Mouse (Mus musculus) myocyte (in vitro differentiated cells): ENCODE data around the gene Etnk2. TPM values are rescaled to one million over a fixed set of nuclear protein-coding genes. Genes with fewer than 3 reads are reported as not detected.

Experiments
- H3K27me3 ChIP-seq: one replicate; pipeline ENCODE4 v1.6.1; 2011; ENCODE audit not compliant: control insufficient read depth, insufficient read depth, insufficient read length
- H3K36me3 ChIP-seq: one replicate; pipeline ENCODE4 v1.6.1; 2011; ENCODE audit not compliant: control insufficient read depth, insufficient read depth
- H3K4me2 ChIP-seq: one replicate; pipeline ENCODE4 v1.6.1; 2011; ENCODE audit warnings: low read depth, control low read depth
- H3K4me3 ChIP-seq: one replicate; pipeline ENCODE4 v1.5.1; 2011; ENCODE audit warnings: mild to moderate bottlenecking, control low read depth, moderate library complexity
- H3K79me2 ChIP-seq: one replicate; pipeline ENCODE4 v1.6.1; 2011; ENCODE audit not compliant: control insufficient read depth, insufficient read depth
- H3ac ChIP-seq: one replicate; pipeline ENCODE4 v1.6.1; 2011; ENCODE audit not compliant: control insufficient read depth, insufficient read length
- CEBPB ChIP-seq: IDR thresholded peaks from 2 replicates; pipeline ENCODE4 v1.6.1; 2011; ENCODE audit warnings: mild to moderate bottlenecking, moderate library complexity; ENCODE audit not compliant: poor library complexity, insufficient read depth, severe bottlenecking
- E2F4 ChIP-seq: IDR thresholded peaks from one replicate; pipeline ENCODE4 v1.6.1; 2011; ENCODE audit warnings: mild to moderate bottlenecking, control low read depth, moderate library complexity; ENCODE audit not compliant: insufficient read depth
- MAX ChIP-seq: IDR thresholded peaks from one replicate; pipeline ENCODE4 v1.6.1; 2011; ENCODE audit warnings: low read depth, mild to moderate bottlenecking, control low read depth
- MYOD1 ChIP-seq, 3 experiments: IDR thresholded peaks; one replicate each; pipeline ENCODE4 v1.6.1; 2011; ENCODE audit warnings: control low read depth in 2 of 3, low read depth in 2 of 3, mild to moderate bottlenecking in 2 of 3, moderate library complexity in 1 of 3; ENCODE audit not compliant: insufficient read length in 2 of 3, control insufficient read depth in 1 of 3
- MYOG ChIP-seq, 3 experiments: IDR thresholded peaks; one replicate each; pipeline ENCODE4 v1.6.1; 2011; ENCODE audit warnings: control low read depth in 2 of 3, low read depth in 2 of 3, mild to moderate bottlenecking in 2 of 3; ENCODE audit not compliant: insufficient read length in 2 of 3, control insufficient read depth in 1 of 3, insufficient read depth in 1 of 3
- POLR2A ChIP-seq: IDR thresholded peaks from one replicate; pipeline ENCODE4 v1.6.1; 2011; ENCODE audit warnings: low read depth, mild to moderate bottlenecking, control low read depth, moderate library complexity; ENCODE audit not compliant: insufficient read length
- POLR2AphosphoS2 ChIP-seq: IDR thresholded peaks from one replicate; pipeline ENCODE4 v1.6.1; 2011; ENCODE audit warnings: low read depth, control low read depth; ENCODE audit not compliant: insufficient read length
- REST ChIP-seq: IDR thresholded peaks from one replicate; pipeline ENCODE4 v1.6.1; 2011; ENCODE audit warnings: mild to moderate bottlenecking, control low read depth, moderate library complexity; ENCODE audit not compliant: insufficient read depth, insufficient read length
- SRF ChIP-seq: IDR thresholded peaks from one replicate; pipeline ENCODE4 v1.6.1; 2011; ENCODE audit warnings: low read depth; ENCODE audit not compliant: control insufficient read depth, insufficient read length
- TCF12 ChIP-seq: IDR thresholded peaks from one replicate; pipeline ENCODE4 v1.6.1; 2011; ENCODE audit warnings: mild to moderate bottlenecking, control low read depth; ENCODE audit not compliant: poor library complexity, insufficient read depth, severe bottlenecking
- TCF3 ChIP-seq: IDR thresholded peaks from one replicate; pipeline ENCODE4 v1.6.1; 2011; ENCODE audit warnings: low read depth, control low read depth; ENCODE audit not compliant: insufficient read length
- USF1 ChIP-seq: IDR thresholded peaks from one replicate; pipeline ENCODE4 v1.6.1; 2011; ENCODE audit warnings: low read depth, mild to moderate bottlenecking, control low read depth, moderate library complexity
- polyA plus RNA-seq: library from polyadenylated mRNA; unstranded; fragments of >200 nt; fragmentation: generic; extraction: Trizol; gene quantifications from one replicate; pipeline ENCODE4 v1.2.1, GENCODE M21; 2012; ENCODE audit warnings: missing spikeins

Gene Etnk2
- polyA plus RNA-seq, 1 experiment: 0.73 TPM

DNA sequence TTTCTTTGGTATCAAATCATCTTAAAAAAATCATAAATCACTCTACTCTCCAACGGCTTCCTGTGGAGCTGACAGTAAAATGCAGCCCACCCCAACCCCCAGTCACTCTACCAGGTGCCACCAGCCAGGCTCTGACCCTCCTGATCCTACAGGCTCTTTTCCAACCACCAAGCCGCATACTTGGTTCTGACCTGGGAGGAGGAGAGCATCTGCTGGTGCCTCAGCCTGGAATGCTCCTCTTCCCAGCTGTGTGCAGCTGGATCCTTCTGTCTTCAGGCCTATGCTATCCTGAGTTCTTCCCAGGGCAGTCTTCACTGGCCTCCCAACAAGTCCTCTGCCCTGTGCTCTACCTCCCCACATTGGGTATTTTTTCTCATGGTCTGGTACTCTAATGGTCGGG lies 57.1 kb downstream of the Etnk2 start:
- H3ac ChIP-seq: no peak overlapping the region
- TF ChIP-seq MAX: no peak
- TF ChIP-seq TCF3: no peak
- TF ChIP-seq USF1: no peak
- no peak for TF ChIP-seq MYOG (IDR thresholded peaks at IDR 0.05; ENCODE audit: control insufficient read depth in 1 of 3, insufficient read depth in 1 of 3, insufficient read length in 2 of 3, low read depth in 2 of 3)
- no peak for TF ChIP-seq REST
- no peak for TF ChIP-seq E2F4
- TF ChIP-seq POLR2A: no peak
- no peak for TF ChIP-seq POLR2AphosphoS2
- no peak for TF ChIP-seq CEBPB
- no peak for TF ChIP-seq TCF12
- TF ChIP-seq SRF: no peak
- no peak for TF ChIP-seq MYOD1 (IDR thresholded peaks at IDR 0.05; ENCODE audit: control insufficient read depth in 1 of 3, insufficient read length in 2 of 3, low read depth in 2 of 3)
- H3K4me3 ChIP-seq: no peak overlapping the region

DNA sequence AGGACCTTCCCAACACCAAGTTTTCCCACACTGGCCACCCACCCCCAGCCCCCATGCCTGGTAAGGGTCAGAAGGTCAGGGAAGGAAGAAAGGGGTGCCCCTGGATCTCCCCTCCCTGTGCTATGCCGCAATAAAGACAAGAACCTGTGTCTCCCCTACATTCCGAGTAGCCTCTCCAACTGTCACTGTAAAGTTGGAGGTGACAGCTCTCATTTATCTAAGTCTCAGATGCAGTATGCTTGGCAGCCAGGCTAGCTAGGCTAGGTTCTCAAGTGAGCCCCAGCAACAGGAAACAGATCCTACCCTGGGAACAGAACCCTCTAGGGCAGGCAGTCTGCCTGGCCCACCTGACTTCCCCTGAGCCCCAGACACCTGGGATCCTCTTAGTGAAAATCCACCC lies 57.7 kb downstream of the Etnk2 start:
- Histone ChIP-seq H3K4me2 (no peak overlapping the region), H3K27me3 (peaks cover 85% of the 10 kb centered on the region), H3ac (no peak overlapping the region), H3K4me3 (no peak overlapping the region), H3K79me2 (no peaks in the 10 kb centered on the region), H3K36me3 (no peaks in the 10 kb centered on the region)
- no peak for TF ChIP-seq REST

More for the DNA sequence above, 57.1 kb downstream of the Etnk2 start:
- Histone ChIP-seq H3K4me2 (no peak overlapping the region), H3K79me2 (no peaks in the 10 kb centered on the region), H3K36me3 (no peaks in the 10 kb centered on the region), H3K27me3 (peaks cover 85% of the 10 kb centered on the region)

DNA sequence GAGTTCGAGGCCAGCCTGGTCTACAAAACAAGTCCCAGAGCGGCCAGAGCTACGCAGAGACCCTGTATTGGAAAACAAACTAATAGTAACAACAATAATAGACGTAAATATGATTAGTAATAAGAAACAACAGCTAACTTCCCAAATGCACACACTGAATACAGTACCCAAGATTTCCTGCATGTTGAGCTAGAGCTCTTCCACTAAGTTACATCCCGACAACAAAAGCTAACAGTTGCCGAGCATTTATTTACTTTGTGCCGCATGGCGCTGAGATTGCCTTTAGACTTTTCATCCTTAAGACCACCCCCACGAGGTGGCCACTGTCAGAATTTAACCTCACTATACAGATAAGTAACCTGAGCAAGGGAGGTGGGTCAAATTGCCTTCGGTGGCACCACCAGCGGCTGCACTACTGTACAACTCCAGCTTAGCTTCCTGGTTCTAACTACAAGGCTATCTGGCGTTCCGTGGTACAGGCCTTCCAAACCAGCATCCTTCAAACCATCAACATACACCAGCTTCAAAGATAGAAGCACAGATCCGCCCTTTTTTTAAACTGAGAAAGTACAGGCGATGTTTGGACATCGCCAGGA lies 58.7 kb downstream of the Etnk2 start:
- no peak for TF ChIP-seq TCF3
- TF ChIP-seq TCF12: no peak
- TF ChIP-seq USF1: no peak
- no peak for TF ChIP-seq REST
- no peak for TF ChIP-seq MAX
- TF ChIP-seq POLR2AphosphoS2: no peak
- no peak overlapping the region for H3K4me3 ChIP-seq
- H3ac ChIP-seq: no peak overlapping the region
- no peaks in the 10 kb centered on the region for H3K79me2 ChIP-seq
- H3K36me3 ChIP-seq: no peaks in the 10 kb centered on the region
- H3K4me2 ChIP-seq: no peak overlapping the region
- H3K27me3 ChIP-seq: peaks cover 79% of the 10 kb centered on the region

DNA sequence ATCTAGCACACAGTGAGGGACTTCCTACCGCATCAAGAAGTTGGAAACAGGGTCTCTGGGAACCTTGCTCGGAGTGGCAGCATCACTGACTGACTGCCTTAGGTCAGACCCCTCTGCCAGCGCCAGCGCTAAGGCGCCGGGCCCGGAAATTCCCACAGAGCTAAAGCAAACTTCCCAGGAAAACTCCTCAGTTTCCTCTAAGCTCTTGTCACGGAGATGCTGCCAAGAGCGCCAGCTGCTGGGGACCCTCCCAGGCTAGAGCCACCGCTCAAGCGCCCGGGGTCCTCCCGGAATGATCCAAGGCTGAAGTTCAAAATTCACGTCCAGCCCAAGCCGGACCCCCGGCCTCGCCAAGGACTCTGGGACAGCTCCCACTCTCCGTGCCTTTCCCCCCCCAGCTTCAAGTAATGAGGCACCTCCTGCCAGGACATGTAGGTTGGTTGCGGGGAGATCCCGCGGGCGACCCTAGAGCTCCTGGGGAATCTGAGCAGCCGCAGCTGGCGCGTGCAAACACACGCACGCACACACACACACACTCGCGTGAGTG lies 59.3 kb downstream of the Etnk2 start:
- H3K27me3 ChIP-seq: peaks cover 74% of the 10 kb centered on the region

DNA sequence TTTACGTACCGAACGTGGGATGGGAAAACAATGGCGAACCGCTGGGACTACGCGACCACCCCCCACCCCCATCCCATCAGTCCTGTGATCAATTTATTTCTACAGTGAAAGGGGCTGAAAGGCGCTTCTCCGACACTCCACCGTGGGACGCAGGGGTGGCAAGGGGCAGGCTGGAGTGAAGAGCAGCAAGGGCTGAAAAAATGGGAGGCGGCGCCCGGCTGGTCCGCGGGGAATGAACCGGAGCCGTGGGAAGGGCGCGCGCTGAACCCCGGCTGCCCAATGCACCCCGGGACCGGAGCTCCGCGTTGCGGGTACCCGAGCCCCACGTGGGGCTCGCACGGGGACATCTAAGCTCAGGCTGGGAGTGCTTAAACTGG lies 59.8 kb downstream of the Etnk2 start:
- no peak overlapping the region for H3K4me3 ChIP-seq
- H3K27me3 ChIP-seq: peaks cover 69% of the 10 kb centered on the region
- peak overlapping the region; percentile 53 for H3ac ChIP-seq
- TF ChIP-seq POLR2AphosphoS2 (no peak), CEBPB (no peak), TCF12 (no peak), MAX (no peak), POLR2A (no peak), TCF3 (no peak), E2F4 (no peak), MYOD1 (IDR thresholded peaks at IDR 0.05; ENCODE audit: control insufficient read depth in 1 of 3, insufficient read length in 2 of 3, low read depth in 2 of 3) (no peak), SRF (no peak), USF1 (no peak), MYOG (IDR thresholded peaks at IDR 0.05; ENCODE audit: control insufficient read depth in 1 of 3, insufficient read depth in 1 of 3, insufficient read length in 2 of 3, low read depth in 2 of 3) (no peak), REST (no peak)
- no peaks in the 10 kb centered on the region for H3K36me3 ChIP-seq
- no peaks in the 10 kb centered on the region for H3K79me2 ChIP-seq
- H3K4me2 ChIP-seq: peak overlapping the region; percentile 56

More for the DNA sequence above, 59.3 kb downstream of the Etnk2 start:
- TF ChIP-seq MYOD1 (IDR thresholded peaks at IDR 0.05; ENCODE audit: control insufficient read depth in 1 of 3, insufficient read length in 2 of 3, low read depth in 2 of 3) (no peak), TCF12 (no peak), POLR2AphosphoS2 (no peak), TCF3 (no peak), MYOG (IDR thresholded peaks at IDR 0.05; ENCODE audit: control insufficient read depth in 1 of 3, insufficient read depth in 1 of 3, insufficient read length in 2 of 3, low read depth in 2 of 3) (no peak), SRF (no peak), REST (no peak)
- Histone ChIP-seq H3K36me3 (no peaks in the 10 kb centered on the region), H3K4me3 (no peak overlapping the region), H3ac (no peak overlapping the region), H3K4me2 (peak overlapping the region; percentile 56), H3K79me2 (no peaks in the 10 kb centered on the region)
